Mouse (Mus musculus) liver, adult (tissue): ENCODE measurements around the gene Kcnmb4.

ENCODE experiments used
- GATA4 ChIP-seq: IDR thresholded peaks from 2 replicates; pipeline ENCODE4 v1.6.1; 2014; ENCODE audit warnings: mild to moderate bottlenecking, low read length; ENCODE audit not compliant: insufficient replicate concordance

Gene Kcnmb4

DNA sequence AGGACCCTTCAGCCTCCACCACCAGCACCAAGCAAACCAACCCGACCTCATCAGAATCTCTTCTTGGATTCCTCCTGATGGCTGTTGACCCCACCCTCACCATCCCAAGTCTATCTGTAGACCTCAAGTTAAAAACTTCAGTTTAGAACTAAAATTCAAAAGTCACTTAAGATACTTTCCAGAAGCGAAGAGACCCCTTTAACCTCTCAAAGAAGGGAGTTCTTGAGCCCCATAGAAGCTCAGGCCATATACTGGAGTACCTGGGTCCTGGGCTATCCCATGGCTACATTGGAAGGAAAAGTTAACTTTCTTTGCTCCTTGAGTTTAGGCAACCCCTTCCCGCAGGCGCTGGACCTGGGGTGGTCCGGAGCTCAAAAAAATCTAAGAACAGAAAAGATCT lies 1.1 kb downstream of the Kcnmb4 start:
- no peak for TF ChIP-seq GATA4

DNA sequence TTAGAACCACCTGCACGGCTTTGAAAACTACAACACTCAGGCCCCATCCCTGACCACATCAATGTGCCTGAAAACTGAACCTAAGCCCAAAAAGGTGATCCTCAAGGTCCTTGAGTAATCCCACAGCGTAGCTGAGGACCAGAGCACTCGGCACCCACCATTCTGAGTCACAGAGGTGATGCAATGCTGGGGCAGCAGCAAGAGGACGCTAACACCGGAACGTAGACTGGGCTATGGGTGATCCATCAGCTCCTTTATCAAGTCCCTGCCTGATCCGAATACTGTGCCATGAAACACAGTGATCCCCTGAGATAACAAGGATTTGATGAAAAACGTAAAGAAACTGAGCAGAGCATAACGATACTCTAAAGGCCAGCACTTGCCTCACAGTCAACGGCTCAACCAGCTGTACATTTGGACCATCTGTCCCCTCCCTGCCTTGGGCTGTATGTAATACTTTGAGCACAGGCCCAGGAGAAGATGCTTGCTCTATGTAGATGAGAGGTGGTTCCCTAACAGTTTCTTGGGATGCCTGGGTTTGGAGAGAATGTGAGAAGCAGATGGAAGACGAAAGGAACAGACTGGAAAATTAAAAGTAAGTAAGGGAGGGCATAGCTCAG lies 3.3 kb downstream of the Kcnmb4 start:
- no peak for TF ChIP-seq GATA4

DNA sequence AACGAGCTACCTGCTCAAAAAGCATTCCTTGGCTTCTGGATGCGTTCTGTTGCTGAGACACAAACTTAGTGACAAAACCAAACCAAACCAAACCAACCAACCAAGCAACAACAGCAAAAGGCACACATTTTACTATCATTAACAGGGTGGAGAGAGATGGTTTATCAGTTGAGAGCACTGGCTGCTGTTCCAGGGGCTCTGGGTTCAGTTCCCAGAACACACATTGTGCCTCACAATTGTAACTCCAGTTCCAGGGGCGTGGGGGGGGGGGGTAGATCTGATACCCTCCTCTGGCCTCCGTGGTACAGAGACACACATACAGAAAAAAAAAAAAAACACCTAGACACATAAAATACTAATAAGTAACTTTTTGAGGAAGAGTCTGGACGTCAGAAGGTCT lies 5.6 kb downstream of the Kcnmb4 start:
- TF ChIP-seq GATA4 = no peak

DNA sequence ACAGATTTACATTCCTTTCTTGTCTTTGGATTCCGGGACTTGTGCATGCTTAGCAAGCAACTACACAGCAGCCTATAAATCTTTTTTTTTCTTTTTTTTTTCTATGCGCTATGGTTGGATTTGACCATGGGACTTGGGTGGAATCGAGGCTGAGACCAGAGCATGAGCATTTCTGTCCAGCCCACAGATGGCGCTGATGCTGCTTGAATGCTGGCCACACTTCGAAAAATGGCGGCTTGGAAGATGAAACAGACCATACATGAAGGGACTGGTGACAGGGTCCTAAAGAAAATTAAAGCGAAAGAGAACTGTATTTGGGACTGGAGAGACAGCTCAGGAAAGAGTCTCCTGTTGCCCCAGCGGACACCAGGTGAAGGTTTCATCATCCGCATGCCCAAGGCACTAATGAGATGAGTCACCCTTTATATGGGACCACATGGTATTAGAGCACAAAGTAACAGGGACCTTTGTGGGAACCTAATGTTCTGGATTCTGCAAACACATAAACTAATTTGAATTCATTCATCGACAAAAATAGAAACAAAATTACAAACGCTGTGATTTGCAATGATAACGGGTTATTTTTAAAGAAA lies 9.8 kb downstream of the Kcnmb4 start:
- TF ChIP-seq GATA4 = no peak

DNA sequence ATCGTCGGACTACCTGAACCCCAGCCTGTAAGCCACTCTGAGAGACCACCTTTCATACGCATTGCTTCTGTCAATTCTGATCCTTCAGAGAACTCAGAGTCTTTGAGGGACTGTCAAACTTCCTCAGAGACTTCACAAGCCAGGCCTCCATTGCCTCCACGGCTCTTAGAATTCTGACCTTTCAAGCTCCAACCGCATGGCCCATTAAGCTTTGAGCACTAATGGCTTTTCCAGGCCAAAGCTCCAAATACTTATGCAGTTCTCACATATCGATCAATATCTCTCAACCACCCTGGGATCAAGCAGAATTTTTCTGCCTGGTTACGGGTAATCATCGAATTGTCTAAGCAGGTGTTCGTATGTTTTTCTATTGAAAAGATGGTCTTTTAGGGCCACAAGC lies 12.2 kb downstream of the Kcnmb4 start:
- TF ChIP-seq GATA4 = no peak

DNA sequence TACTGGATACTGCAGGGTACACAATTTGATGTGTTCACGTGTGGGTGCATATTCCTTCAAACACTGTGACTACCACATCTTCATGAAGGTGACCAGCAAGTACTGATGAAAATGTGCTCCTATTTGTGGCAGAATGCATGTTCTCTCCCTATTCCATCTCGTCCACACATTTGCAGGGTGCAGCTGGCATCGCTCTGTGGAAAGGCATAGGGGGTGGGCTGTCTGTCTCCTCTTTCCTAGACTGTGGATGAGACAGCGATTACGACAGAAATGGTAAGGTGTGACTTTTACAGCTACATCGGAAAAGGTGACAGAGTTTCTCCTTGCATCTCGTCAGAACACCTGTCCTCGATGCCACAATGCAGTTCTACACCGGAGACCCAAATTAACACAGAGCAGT lies 14.9 kb downstream of the Kcnmb4 start:
- TF ChIP-seq GATA4 = no peak

DNA sequence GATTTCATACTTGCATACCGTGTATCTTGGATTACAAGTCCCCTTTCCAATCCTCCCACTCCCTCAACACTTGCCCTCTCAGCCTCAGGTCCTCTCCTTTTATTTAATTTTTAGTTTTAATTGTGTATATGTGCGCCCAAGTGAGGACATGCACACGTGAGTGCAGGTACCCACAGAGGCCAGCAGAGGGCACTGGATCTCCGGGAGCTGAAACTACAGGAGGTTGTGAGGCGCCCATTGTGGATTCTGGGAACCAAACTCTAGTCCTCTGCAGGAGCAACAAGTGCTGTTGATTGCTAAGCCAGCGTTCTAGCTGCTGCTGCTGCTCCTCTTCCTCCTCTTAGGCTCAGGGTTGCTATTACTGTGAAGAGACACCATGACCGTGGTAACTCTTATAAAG lies 20.9 kb downstream of the Kcnmb4 start:
- TF ChIP-seq GATA4 = no peak

DNA sequence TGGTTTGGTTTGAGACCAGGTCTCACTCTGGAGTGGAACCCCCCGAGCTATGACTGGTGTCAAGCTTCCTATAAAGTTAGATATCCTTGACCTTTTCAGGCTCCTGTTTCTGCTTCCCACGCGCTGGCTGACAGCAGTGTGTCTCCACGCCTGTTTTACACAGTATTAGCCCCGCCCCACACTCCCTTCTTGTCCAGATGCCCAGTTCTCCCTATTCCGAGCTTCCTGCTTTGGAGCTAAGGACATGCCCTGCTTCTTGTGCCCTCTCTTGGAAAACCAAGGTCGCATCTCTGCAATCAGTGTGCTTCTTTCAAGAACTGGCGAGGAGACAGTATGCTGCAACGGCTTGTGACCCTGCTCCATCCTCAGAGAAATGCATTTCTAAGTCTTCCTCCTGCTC lies 23.1 kb downstream of the Kcnmb4 start:
- TF ChIP-seq GATA4 = no peak

DNA sequence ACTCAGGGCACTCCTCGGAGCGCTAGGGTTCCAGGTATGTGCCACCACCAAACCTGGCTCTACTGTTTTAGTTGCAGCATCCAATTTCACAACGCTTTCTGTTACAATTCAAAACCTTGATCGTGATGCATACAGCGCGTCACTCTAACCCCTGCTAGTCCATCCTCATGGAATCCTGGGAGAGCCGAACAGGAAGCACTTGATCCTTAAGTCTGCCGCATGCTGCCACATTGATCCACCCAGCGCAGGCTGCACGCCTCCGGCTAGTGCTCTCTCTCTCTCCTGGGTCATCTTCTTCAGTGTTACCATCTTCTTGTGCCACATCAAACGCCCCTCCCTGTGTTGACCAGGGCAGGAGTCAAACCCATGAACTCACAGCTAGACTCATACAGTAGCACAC lies 25.5 kb downstream of the Kcnmb4 start:
- no peak for TF ChIP-seq GATA4

DNA sequence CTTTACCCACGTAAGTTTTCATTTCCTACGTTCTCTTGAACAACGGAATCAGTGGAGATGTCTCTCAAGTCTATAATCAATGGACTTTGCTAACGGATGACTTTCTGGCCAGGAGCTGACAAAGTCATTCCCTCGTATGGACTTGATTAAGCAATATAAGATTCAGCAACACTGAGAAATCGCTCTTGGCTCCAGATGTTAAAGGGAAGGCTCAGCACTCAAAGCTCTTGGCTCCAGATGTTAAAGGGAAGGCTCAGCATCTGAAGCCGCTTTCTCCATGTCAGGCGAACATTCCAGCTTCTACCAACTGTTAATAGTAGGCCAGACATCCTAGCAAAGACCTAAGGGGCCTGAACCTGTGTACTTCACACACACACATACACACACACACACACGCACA lies 26.5 kb downstream of the Kcnmb4 start:
- TF ChIP-seq GATA4 = no peak

DNA sequence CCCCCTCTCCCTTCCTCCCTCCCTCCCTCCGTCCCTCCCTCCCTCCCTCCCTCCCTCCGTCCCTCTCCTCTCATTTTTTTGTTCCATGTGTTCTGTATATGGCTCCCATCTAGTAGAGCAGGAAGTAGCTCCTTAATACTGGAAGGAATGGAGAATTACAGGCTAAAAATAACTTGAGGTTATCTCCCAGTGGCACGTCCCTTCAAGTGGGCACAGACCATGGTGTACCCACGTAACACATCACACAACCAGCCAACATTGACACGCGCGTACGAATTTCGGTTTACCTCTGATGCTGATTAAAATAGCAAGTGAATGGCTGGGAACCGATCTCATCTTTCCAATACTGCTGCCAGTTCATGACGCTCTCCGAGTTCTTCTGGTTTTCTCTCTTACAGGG lies 27.6 kb downstream of the Kcnmb4 start:
- no peak for TF ChIP-seq GATA4

DNA sequence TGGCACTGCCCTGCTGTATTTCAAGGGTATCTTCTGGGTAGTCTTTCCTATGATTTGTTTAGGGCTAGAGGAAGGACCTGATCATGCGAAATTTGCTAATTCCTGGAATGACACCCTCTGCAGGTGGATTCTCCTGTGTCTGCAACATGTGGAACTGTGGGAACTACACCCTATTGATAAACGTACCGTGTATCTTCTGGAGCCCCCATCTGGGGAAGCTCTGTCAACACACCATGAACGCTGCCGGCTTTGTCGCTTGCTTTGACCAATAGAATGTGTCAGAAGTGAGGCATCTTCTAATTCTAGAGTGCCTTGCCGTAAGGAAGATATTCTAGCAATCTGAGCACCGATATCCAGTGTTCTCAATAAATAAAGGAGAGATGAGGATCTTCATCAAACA lies 28.9 kb downstream of the Kcnmb4 start:
- TF ChIP-seq GATA4 = no peak

DNA sequence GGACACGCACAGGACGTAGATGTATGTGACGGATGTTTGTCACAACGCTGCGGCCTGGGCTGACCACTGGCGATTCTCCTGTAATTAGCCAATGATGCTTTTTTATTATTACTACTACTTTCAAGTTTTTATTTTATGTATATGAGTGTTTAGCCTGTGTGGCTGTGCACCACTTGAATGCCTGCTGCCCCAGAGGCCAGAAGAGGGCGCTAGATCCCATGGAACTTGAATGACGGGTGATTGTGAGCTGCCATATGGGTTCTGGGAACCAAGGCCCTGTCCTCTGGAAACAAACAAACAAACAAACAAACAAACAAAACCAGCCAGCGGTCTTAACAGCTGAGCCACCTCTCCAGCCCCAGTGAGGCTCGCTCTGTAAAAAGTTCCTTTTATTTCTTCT lies 29.3 kb downstream of the Kcnmb4 start:
- no peak for TF ChIP-seq GATA4

DNA sequence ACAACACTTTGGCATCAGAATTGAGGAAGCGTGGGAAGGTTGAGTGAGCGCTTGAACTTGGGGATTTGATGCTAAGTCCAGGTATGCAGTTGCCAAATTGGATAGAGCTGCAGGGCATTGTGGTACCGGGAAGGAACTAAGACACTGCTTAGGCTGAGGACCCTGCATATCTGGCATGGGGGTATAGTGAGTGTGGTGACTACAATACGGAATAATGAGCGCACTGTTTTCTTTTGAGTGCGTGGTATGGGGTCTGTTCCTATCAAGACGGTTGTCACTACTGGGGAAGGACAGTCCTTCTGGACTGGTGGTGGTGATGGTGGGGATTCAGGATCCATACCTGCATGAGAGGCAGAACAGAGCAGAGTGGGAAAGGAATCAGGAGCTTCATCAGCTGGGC lies 32.7 kb downstream of the Kcnmb4 start:
- no peak for TF ChIP-seq GATA4

DNA sequence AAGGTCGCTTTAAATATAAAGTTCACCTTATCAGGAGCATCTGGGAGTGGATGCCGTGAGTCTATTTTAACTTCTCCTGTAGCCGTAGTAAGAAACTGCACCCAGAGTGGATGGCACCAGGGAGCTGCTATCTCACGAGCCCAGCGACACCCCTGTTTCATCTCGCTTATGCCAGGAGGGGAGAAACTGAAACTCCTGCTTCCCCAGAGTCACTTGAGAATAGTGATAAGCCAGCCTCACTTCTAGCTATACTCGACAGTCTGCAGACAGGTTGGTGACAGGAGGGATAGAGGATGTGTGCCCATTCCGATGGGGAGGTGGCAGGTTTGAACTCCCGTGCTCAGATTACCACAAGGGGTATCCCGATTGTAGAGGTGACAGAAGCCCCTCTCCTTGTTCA lies 33.6 kb downstream of the Kcnmb4 start:
- TF ChIP-seq GATA4 = no peak

DNA sequence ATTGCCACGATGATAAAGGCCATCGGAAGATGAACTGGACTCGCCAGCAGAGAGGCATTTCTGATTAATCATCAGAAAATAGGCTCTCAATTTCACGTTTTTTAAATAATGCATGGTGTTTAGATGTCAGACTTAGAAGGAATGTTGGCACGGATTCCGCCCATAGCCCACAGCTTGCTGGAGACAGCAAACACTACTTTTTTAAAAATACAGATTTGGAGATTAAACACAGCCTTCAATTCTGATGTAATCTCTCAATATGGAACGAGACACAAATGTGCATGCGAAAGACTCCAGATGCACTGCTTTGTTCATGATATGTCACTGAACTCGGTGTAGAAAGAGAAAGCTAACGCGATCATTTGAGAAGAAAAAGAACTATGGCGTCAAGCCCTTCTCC lies 38.2 kb downstream of the Kcnmb4 start:
- no peak for TF ChIP-seq GATA4

DNA sequence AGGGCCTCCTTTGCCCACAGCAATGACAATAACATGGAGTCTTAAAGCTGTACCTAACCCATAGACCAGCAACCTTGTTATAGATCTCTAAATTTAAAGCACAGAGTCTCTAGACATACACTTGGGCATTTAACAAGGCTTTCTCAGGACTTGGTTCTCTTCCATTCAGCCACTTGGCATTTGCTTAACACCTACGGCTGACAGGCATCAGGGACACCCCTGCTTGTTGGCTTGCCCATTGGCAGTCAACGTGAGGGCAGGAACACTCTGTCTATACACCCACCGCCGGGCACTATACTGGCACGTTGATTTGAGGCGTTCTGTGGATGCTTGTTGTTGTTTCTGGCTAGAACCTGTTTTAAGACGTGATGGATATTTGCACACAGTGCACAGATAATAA lies 41.3 kb downstream of the Kcnmb4 start:
- TF ChIP-seq GATA4 = no peak
